Mouse (Mus musculus): ENCODE data around the gene Stk38. TPM values are rescaled to one million over a fixed set of nuclear protein-coding genes. Genes with fewer than 3 reads are reported as not detected.
"Not testable (repeated sequence)": the region's sequence is repeated elsewhere in the genome, so short reads cannot be mapped to it uniquely, and the experiment has no call there.

Gene Stk38
- polyA plus RNA-seq, 1 experiment from 2014 or later = 91.6 TPM

DNA sequence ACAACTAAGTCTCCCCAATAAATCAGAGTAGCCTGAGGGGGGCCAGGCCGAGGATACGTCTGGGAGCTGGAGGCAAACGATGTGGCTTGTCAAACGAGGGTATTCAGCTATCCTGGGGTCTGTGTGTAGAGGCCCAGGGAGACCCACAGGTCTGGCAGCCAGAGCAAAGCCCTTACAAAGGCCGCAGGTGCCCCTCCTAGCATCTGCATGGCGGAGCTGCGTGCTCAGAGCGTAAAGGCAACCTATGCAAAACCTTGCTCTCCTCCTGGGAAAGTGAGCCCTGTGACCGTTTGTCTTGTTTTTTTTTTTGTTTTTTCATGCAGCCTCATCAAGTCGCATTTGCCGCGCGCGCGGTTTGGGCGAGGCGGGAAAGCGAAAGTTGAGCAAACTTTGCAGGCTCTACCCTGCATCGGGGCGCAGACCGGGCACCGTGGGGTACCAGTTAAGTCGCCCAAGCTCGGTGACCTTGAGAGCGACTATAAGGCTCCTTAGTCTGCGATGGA lies 24.0 kb upstream of the Stk38 start:
- peaks cover 16% of the 10 kb centered on the region for H3K36me3 ChIP-seq (ENCODE audit: control insufficient read depth, insufficient read depth, low read length)
- H3K9me3 ChIP-seq (ENCODE audit: control insufficient read depth, low read length) = no peaks in the 10 kb centered on the region
- H3K27me3 ChIP-seq (replicated peaks; ENCODE audit: control insufficient read depth, insufficient read depth, low read length) = no peaks in the 10 kb centered on the region
- peak overlapping the region; percentile 99 for H3K27ac ChIP-seq (ENCODE audit: low read depth)
- peak overlapping the region; percentile 99 for H3K9ac ChIP-seq (ENCODE audit: low read length)
- peak overlapping the region; percentile 85 for H3K4me2 ChIP-seq (ENCODE audit: low read length)
- under 1% methylated on average over 26 of the region's 26 CpGs for WGBS
- H3K4me1 ChIP-seq (replicated peaks; ENCODE audit: control insufficient read depth, insufficient read depth, low read length) = peaks cover 13% of the 10 kb centered on the region
- ATAC-seq (replicated peaks; ENCODE audit: low FRiP score, low TSS enrichment, low read depth) = no peak
- DNase-seq (ENCODE audit: low spot score) = no peak
- peak overlapping the region; percentile 100 for H3K4me3 ChIP-seq (ENCODE audit: low read depth, low read length)

DNA sequence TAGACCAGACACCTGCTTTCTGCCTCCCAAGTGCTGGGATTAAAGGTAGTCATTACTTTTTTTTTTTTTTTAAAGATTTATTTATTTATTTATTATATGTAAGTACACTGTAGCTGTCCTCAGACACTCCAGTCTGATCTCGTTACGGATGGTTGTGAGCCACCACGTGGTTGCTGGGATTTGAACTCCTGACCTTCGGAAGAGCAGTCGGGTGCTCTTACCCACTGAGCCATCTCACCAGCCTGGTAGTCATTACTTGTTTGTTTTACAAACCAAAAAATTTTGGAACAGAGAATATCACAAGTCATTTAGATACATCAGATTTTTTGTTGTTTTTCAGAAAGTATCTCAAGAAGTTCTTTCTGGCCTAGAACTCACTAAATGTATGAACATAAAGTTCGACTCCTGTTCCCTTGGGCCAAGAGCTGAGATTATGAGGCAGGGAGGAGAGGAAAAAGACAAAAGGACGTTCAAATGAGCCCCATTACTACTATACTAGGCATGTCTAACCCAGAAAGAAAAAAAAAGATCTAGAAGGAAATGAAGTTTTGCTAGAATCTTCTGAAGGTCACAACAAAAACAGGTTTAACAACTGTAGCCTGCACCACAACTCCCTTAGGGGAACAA lies 23.4 kb upstream of the Stk38 start:
- peak overlapping the region; percentile 99 for H3K9ac ChIP-seq (ENCODE audit: low read length)

GRCm38 (mm10) chr17:29030321-29031034 lies 22.7 kb upstream of the Stk38 start:
- Histone ChIP-seq H3K9me3 (ENCODE audit: control insufficient read depth, low read length) (no peaks in the 10 kb centered on the region), H3K27me3 (replicated peaks; ENCODE audit: control insufficient read depth, insufficient read depth, low read length) (no peaks in the 10 kb centered on the region), H3K4me1 (replicated peaks; ENCODE audit: control insufficient read depth, insufficient read depth, low read length) (peaks cover 18% of the 10 kb centered on the region), H3K36me3 (ENCODE audit: control insufficient read depth, insufficient read depth, low read length) (peaks cover 8% of the 10 kb centered on the region; the same call in 1 of the 2 replicates), H3K4me3 (ENCODE audit: low read depth, low read length) (no peak overlapping the region), H3K4me2 (ENCODE audit: low read length) (no peak overlapping the region), H3K9ac (ENCODE audit: low read length) (no peak overlapping the region), H3K27ac (ENCODE audit: low read depth) (no peak overlapping the region)
- ATAC-seq (replicated peaks; ENCODE audit: low FRiP score, low TSS enrichment, low read depth) = no peak
- peak; percentile 51 for DNase-seq (ENCODE audit: low spot score)
- 91% methylated on average over 6 of the region's 6 CpGs for WGBS

More for the DNA sequence above, 23.4 kb upstream of the Stk38 start:
- Histone ChIP-seq H3K4me3 (ENCODE audit: low read depth, low read length) (peak overlapping the region; percentile 100), H3K4me2 (ENCODE audit: low read length) (peak overlapping the region; percentile 85), H3K4me1 (replicated peaks; ENCODE audit: control insufficient read depth, insufficient read depth, low read length) (peaks cover 14% of the 10 kb centered on the region), H3K27ac (ENCODE audit: low read depth) (peak overlapping the region; percentile 99)
- WGBS = 54% methylated on average over 7 of the region's 7 CpGs
- H3K27me3 ChIP-seq (replicated peaks; ENCODE audit: control insufficient read depth, insufficient read depth, low read length); H3K9me3 ChIP-seq (ENCODE audit: control insufficient read depth, low read length); DNase-seq (ENCODE audit: low spot score); ATAC-seq (replicated peaks; ENCODE audit: low FRiP score, low TSS enrichment, low read depth); H3K36me3 ChIP-seq (ENCODE audit: control insufficient read depth, insufficient read depth, low read length): not testable (repeated sequence)

DNA sequence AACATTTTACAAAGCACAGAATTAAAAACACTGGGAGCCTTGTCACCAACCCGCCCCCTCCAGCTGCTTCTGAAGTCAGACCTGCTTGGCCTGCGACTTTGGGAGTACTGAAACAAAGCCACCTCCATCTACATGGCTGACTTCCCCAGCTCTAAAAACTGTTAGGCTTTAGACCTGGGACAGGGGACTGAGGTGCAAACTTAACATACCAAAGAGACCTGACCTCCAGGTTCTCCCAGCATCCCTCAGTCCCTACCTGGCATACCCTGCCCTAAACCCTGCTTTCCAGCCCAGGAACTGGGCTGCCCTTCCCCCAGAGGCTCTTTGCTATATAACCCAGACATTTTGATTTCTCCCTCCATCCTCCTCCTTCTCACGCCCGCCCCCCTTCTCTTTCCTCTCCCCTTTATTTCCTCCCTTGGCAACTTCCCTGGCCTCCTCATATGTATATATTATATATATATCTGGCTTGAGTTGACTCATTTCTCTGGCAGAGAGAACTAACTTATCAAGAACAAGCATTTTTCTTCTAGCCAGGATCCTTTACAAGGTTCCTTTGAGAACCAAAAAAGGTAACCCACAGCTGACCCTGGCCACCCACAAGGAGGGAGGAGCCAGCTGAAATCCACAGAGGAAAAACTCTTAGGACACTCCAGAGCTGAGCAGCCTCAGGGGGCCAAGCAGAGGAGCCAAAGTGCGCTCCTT lies 19.0 kb upstream of the Stk38 start:
- Histone ChIP-seq H3K4me1 (replicated peaks; ENCODE audit: control insufficient read depth, insufficient read depth, low read length) (peaks cover 29% of the 10 kb centered on the region), H3K9me3 (ENCODE audit: control insufficient read depth, low read length) (no peaks in the 10 kb centered on the region), H3K27me3 (replicated peaks; ENCODE audit: control insufficient read depth, insufficient read depth, low read length) (no peaks in the 10 kb centered on the region), H3K36me3 (ENCODE audit: control insufficient read depth, insufficient read depth, low read length) (no peaks in the 10 kb centered on the region), H3K9ac (ENCODE audit: low read length) (no peak overlapping the region), H3K4me2 (ENCODE audit: low read length) (no peak overlapping the region), H3K27ac (ENCODE audit: low read depth) (peak overlapping the region; percentile 75), H3K4me3 (ENCODE audit: low read depth, low read length) (no peak overlapping the region)
- WGBS = 37% methylated on average over 5 of the region's 5 CpGs
- ATAC-seq (replicated peaks; ENCODE audit: low FRiP score, low TSS enrichment, low read depth) (peak; percentile 56), DNase-seq (ENCODE audit: low spot score) (peak; percentile 70)

- Histone ChIP-seq H3K27me3 (replicated peaks; ENCODE audit: control insufficient read depth, insufficient read depth, low read length) (no peaks in the 10 kb centered on the region), H3K4me1 (replicated peaks; ENCODE audit: control insufficient read depth, insufficient read depth, low read length) (peaks cover 25% of the 10 kb centered on the region), H3K36me3 (ENCODE audit: control insufficient read depth, insufficient read depth, low read length) (no peaks in the 10 kb centered on the region), H3K27ac (ENCODE audit: low read depth) (peak overlapping the region; percentile 48), H3K9ac (ENCODE audit: low read length) (no peak overlapping the region), H3K4me2 (ENCODE audit: low read length) (peak overlapping the region; percentile 16; the same call in 1 of the 2 replicates), H3K4me3 (ENCODE audit: low read depth, low read length) (no peak overlapping the region), H3K9me3 (ENCODE audit: control insufficient read depth, low read length) (no peaks in the 10 kb centered on the region)
- WGBS = 18% methylated on average over 10 of the region's 10 CpGs
- DNase-seq (ENCODE audit: low spot score) (no peak), ATAC-seq (replicated peaks; ENCODE audit: low FRiP score, low TSS enrichment, low read depth) (no peak; the same call in 1 of the 2 replicates)
These were observed 17.2 kb upstream of the Stk38 start for GRCm38 (mm10) chr17:29024896-29025565.

- 72% methylated on average over 22 of the region's 22 CpGs for WGBS
- ATAC-seq (replicated peaks; ENCODE audit: low FRiP score, low TSS enrichment, low read depth) (no peak), DNase-seq (ENCODE audit: low spot score) (no peak)
- H3K27me3 ChIP-seq (replicated peaks; ENCODE audit: control insufficient read depth, insufficient read depth, low read length) = no peaks in the 10 kb centered on the region
- H3K36me3 ChIP-seq (ENCODE audit: control insufficient read depth, insufficient read depth, low read length) = no peaks in the 10 kb centered on the region
- no peak overlapping the region for H3K9ac ChIP-seq (ENCODE audit: low read length)
- no peak overlapping the region for H3K4me3 ChIP-seq (ENCODE audit: low read depth, low read length)
- peak overlapping the region; percentile 48; the same call in 1 of the 2 replicates for H3K27ac ChIP-seq (ENCODE audit: low read depth)
- H3K9me3 ChIP-seq (ENCODE audit: control insufficient read depth, low read length) = no peaks in the 10 kb centered on the region
- H3K4me2 ChIP-seq (ENCODE audit: low read length) = peak overlapping the region; percentile 16; the same call in 1 of the 2 replicates
- peaks cover 27% of the 10 kb centered on the region for H3K4me1 ChIP-seq (replicated peaks; ENCODE audit: control insufficient read depth, insufficient read depth, low read length)
These were observed 16.5 kb upstream of the Stk38 start for GRCm38 (mm10) chr17:29024047-29024892.

- no peak overlapping the region for H3K4me2 ChIP-seq (ENCODE audit: low read length)
- H3K4me1 ChIP-seq (replicated peaks; ENCODE audit: control insufficient read depth, insufficient read depth, low read length) = peaks cover 29% of the 10 kb centered on the region
- DNase-seq (ENCODE audit: low spot score) (no peak), ATAC-seq (replicated peaks; ENCODE audit: low FRiP score, low TSS enrichment, low read depth) (no peak)
- H3K27me3 ChIP-seq (replicated peaks; ENCODE audit: control insufficient read depth, insufficient read depth, low read length) = no peaks in the 10 kb centered on the region
- WGBS = 94% methylated on average over 6 of the region's 6 CpGs
- no peak overlapping the region for H3K27ac ChIP-seq (ENCODE audit: low read depth)
- no peaks in the 10 kb centered on the region for H3K9me3 ChIP-seq (ENCODE audit: control insufficient read depth, low read length)
- no peak overlapping the region for H3K4me3 ChIP-seq (ENCODE audit: low read depth, low read length)
- no peak overlapping the region for H3K9ac ChIP-seq (ENCODE audit: low read length)
- H3K36me3 ChIP-seq (ENCODE audit: control insufficient read depth, insufficient read depth, low read length) = no peaks in the 10 kb centered on the region
These were observed 15.6 kb upstream of the Stk38 start for GRCm38 (mm10) chr17:29023346-29023745.

All from intestine, embryonic 14.5 days (tissue).